Mouse (Mus musculus) adrenal gland, postnatal 25 days (tissue): Measurements from ENCODE around the gene Strn4. TPM values are rescaled to one million over a fixed set of nuclear protein-coding genes. Genes with fewer than 3 reads are reported as not detected.

Experiments
- DNase-seq: peaks from one replicate; pipeline ENCODE4 v3.0.0; 2021; ENCODE audit warnings: mixed read lengths
- total RNA-seq: library from RNA; stranded (reverse); gene quantifications from 2 replicates; pipeline ENCODE4 v1.2.3, GENCODE M21; 2021

The Strn4 gene
- total RNA-seq, 1 experiment from 2014 or later, result 73.7 TPM

GRCm38 (mm10) chr7:16876006-16876405, 60.3 kb downstream of the Strn4 start:
- no peak for DNase-seq

GRCm38 (mm10) chr7:16876608-16877007, 60.9 kb downstream of the Strn4 start:
- DNase-seq, result no peak

GRCm38 (mm10) chr7:16877717-16878116, 62.0 kb downstream of the Strn4 start:
- DNase-seq, result no peak

- DNase-seq, result no peak
Measured at GRCm38 (mm10) chr7:16879796-16880547, 64.3 kb downstream of the Strn4 start.

GRCm38 (mm10) chr7:16880615-16881014, 64.9 kb downstream of the Strn4 start:
- DNase-seq, result no peak

- DNase-seq, result no peak
Measured at GRCm38 (mm10) chr7:16883162-16883561, 67.5 kb downstream of the Strn4 start.

GRCm38 (mm10) chr7:16884334-16884733, 68.6 kb downstream of the Strn4 start:
- DNase-seq, result no peak

- DNase-seq, result no peak
Measured at GRCm38 (mm10) chr7:16885271-16885776, 69.6 kb downstream of the Strn4 start.

GRCm38 (mm10) chr7:16885905-16886304, 70.2 kb downstream of the Strn4 start:
- DNase-seq, result no peak

Other genes with a start within 250 kb of the Strn4 start
- gene Arhgap35, start 200.9 kb upstream of the Strn4 start, total RNA-seq, result 74.8 and 76.1 TPM in 2 replicates
- gene Ceacam15, start 140.2 kb upstream of the Strn4 start, total RNA-seq, result not detected in 2 replicates
- not detected in 2 replicates for gene Ceacam9, start 94.0 kb upstream of the Strn4 start, total RNA-seq
- gene Ap2s1, start 77.5 kb upstream of the Strn4 start, total RNA-seq, result 130 and 139 TPM in 2 replicates
- 92.7 and 99.0 TPM in 2 replicates for gene Slc1a5, start 34.5 kb upstream of the Strn4 start, total RNA-seq
- 27.5 and 28.2 TPM in 2 replicates for gene Fkrp, start 843 bp downstream of the Strn4 start, total RNA-seq
- 17.5 and 23.9 TPM in 2 replicates for gene Prkd2, start 27.0 kb downstream of the Strn4 start, total RNA-seq
- gene Dact3, start 59.4 kb downstream of the Strn4 start, total RNA-seq, result 1.8 and 2.8 TPM in 2 replicates
- 0.70 TPM in 1 of 2 replicates, not detected in the other for gene Gng8, start 75.9 kb downstream of the Strn4 start, total RNA-seq
- gene Ptgir, start 90.6 kb downstream of the Strn4 start, total RNA-seq, result 1.5 and 1.6 TPM in 2 replicates
- gene Calm3, start 108.2 kb downstream of the Strn4 start, total RNA-seq, result 242 and 255 TPM in 2 replicates
- gene Pnmal2, start 128.8 kb downstream of the Strn4 start, total RNA-seq, result 26.9 and 36.1 TPM in 2 replicates
- gene Pnmal1, start 143.8 kb downstream of the Strn4 start, total RNA-seq, result 4.3 and 5.4 TPM in 2 replicates
- 1.1 and 2.1 TPM in 2 replicates for gene Gm42372, start 167.2 kb downstream of the Strn4 start, total RNA-seq
- 19.7 and 26.0 TPM in 2 replicates for gene Ccdc8, start 176.8 kb downstream of the Strn4 start, total RNA-seq
- gene Ppp5c, start 212.0 kb downstream of the Strn4 start, total RNA-seq, result 93.6 and 103 TPM in 2 replicates
- gene Hif3a, start 246.5 kb downstream of the Strn4 start, total RNA-seq, result 2.1 and 3.5 TPM in 2 replicates